Mouse (Mus musculus): ENCODE measurements around the gene A830018L16Rik. TPM values are rescaled to one million over a fixed set of nuclear protein-coding genes. Genes with fewer than 3 reads are reported as not detected.
A peak's percentile ranks its signal among the peaks of the same experiment; 100 is the strongest.
"Not testable (repeated sequence)": the region's sequence is repeated elsewhere in the genome, so short reads cannot be mapped to it uniquely, and the experiment has no call there.

Gene A830018L16Rik
- total RNA-seq (2021) = 10 to 100 TPM; 79.6 to 83.8 TPM
- long read RNA-seq, experiment 1, full-length matches to known transcripts = 32 of 59 reads
- long read RNA-seq, experiment 1, partial matches to known transcripts = 9 of 59 reads
- long read RNA-seq, experiment 1, other reads (novel, unspliced or antisense) = 18 of 59 reads
- long read RNA-seq, experiment 2, full-length matches to known transcripts = 34 of 50 reads
- long read RNA-seq, experiment 2, partial matches to known transcripts = 5 of 50 reads
- long read RNA-seq, experiment 2, other reads (novel, unspliced or antisense) = 11 of 50 reads

GRCm38 (mm10) chr1:11413894-11414556 lies at the start of gene A830018L16Rik:
Gene A830018L16Rik, plus strand, starts transcription at chr1:11414105.
- peak; percentile 82 for DNase-seq (ENCODE audit: low spot score in 2 of 2)

GRCm38 (mm10) chr1:11385846-11386245 lies 28.1 kb upstream of the A830018L16Rik start:
- DNase-seq (ENCODE audit: low spot score in 2 of 2) = no peak

GRCm38 (mm10) chr1:11395408-11395807 lies 18.5 kb upstream of the A830018L16Rik start:
- DNase-seq (ENCODE audit: low spot score in 2 of 2) = no peak

- no peak for DNase-seq (ENCODE audit: low spot score in 2 of 2)
These were observed 17.7 kb upstream of the A830018L16Rik start for GRCm38 (mm10) chr1:11395996-11396736.

GRCm38 (mm10) chr1:11401159-11401558 lies 12.7 kb upstream of the A830018L16Rik start:
- DNase-seq (ENCODE audit: low spot score in 2 of 2) = no peak

GRCm38 (mm10) chr1:11405527-11405926 lies 8.4 kb upstream of the A830018L16Rik start:
- no peak for DNase-seq (ENCODE audit: low spot score in 2 of 2)

GRCm38 (mm10) chr1:11406026-11406425 lies 7.9 kb upstream of the A830018L16Rik start:
- DNase-seq (ENCODE audit: low spot score in 2 of 2) = no peak

- no peak for DNase-seq (ENCODE audit: low spot score in 2 of 2)
These were observed 655 bp downstream of the A830018L16Rik start for GRCm38 (mm10) chr1:11414560-11414959.

- DNase-seq (ENCODE audit: low spot score in 2 of 2) = no peak
These were observed 13.4 kb downstream of the A830018L16Rik start for GRCm38 (mm10) chr1:11427310-11427709.

- peak; percentile 26 to 35 for DNase-seq (ENCODE audit: low spot score in 2 of 2)
These were observed 44.4 kb downstream of the A830018L16Rik start for GRCm38 (mm10) chr1:11458353-11458752.

- no peak for DNase-seq (ENCODE audit: low spot score in 2 of 2)
These were observed 52.4 kb downstream of the A830018L16Rik start for GRCm38 (mm10) chr1:11466325-11466724.

GRCm38 (mm10) chr1:11467065-11467643 lies 53.2 kb downstream of the A830018L16Rik start:
- no peak for DNase-seq (ENCODE audit: low spot score in 2 of 2)

- no peak for DNase-seq (ENCODE audit: low spot score in 2 of 2)
These were observed 79.0 kb downstream of the A830018L16Rik start for GRCm38 (mm10) chr1:11492936-11493335.

- DNase-seq (ENCODE audit: low spot score in 2 of 2) = no peak
These were observed 87.7 kb downstream of the A830018L16Rik start for GRCm38 (mm10) chr1:11501556-11501955.

- DNase-seq (ENCODE audit: low spot score in 2 of 2) = not testable (repeated sequence)
These were observed 135.9 kb downstream of the A830018L16Rik start for GRCm38 (mm10) chr1:11549810-11550209.

GRCm38 (mm10) chr1:11565309-11565708 lies 151.4 kb downstream of the A830018L16Rik start:
- DNase-seq (ENCODE audit: low spot score in 2 of 2) = peak; percentile 15 to 52

- DNase-seq (ENCODE audit: low spot score in 2 of 2) = no peak
These were observed 152.8 kb downstream of the A830018L16Rik start for GRCm38 (mm10) chr1:11566730-11567129.

GRCm38 (mm10) chr1:11567300-11567885 lies 153.5 kb downstream of the A830018L16Rik start:
- no peak for DNase-seq (ENCODE audit: low spot score in 2 of 2)

- no peak for DNase-seq (ENCODE audit: low spot score in 2 of 2)
These were observed 156.4 kb downstream of the A830018L16Rik start for GRCm38 (mm10) chr1:11570274-11570673.

- DNase-seq (ENCODE audit: low spot score in 2 of 2) = peak in 1 of 2 experiments; percentile 33
These were observed 159.6 kb downstream of the A830018L16Rik start for GRCm38 (mm10) chr1:11573462-11573861.

GRCm38 (mm10) chr1:11580026-11580425 lies 166.1 kb downstream of the A830018L16Rik start:
- DNase-seq (ENCODE audit: low spot score in 2 of 2) = no peak
